Mouse (Mus musculus) MN1 (cell line): Measurements from ENCODE around the gene Tstd1.

ENCODE experiments used
- DNase-seq: peaks from one replicate; pipeline ENCODE4 v3.0.0-alpha.2; 2016; ENCODE audit warnings: low spot score

Tstd1 gene

DNA sequence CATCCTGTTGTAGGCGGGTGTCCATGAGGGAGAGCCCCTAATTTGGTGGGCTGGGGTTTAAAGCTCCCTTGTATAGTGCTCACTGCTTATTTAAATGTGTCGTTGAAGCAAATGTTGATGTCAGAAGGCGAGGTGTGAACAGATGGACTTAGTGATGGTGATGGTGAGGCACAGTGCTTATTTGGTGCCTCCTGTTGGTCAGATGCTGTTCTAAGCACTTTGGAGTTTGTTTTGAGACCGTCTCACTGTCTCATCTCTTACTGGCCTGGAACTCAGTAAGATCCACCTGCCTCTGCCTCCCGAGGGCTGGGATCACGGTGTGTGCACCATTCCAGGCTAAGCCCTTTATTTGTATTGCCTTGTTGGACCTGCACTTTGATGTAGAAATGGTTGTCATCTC is 36.3 kb downstream of the Tstd1 start:
- no peak for DNase-seq

DNA sequence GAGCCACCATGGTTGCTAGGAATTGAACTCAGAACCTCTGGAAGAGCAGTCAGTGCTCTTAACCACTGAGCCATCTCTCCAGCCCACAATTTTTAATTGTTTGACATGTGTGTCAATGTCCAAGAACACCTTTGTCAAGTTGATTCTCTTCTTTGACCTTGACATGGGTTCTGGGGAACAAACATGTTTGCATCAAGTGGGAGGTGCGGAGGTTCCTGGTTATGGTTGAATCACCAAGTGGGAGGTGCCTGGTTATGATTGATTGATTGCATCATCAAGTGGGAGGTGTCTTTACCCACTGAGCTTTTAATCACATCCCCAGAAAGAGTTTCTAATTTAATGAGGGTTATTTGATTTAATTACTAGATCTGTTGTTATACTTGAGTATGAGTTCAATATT is 38.9 kb downstream of the Tstd1 start:
- DNase-seq, result no peak

DNA sequence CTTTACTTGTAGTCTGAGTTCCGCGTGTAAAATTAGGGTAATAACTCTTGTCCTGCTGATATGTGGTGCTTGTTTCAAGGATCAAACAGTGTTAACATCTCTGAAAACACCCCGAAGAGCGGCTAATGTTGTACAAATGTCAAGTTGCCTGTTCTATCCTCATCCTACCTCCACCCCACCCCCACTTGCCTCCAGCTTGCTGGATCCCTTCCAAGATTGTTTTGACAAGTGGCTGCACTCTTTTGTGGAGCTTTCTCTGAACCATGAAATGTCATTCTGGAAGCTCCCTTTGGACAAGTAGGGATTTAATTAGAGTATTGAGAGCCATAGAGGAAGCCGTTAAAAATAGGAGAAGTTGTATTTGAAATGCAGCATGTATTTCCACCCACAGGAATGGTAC is 41.1 kb downstream of the Tstd1 start:
- DNase-seq, result no peak

DNA sequence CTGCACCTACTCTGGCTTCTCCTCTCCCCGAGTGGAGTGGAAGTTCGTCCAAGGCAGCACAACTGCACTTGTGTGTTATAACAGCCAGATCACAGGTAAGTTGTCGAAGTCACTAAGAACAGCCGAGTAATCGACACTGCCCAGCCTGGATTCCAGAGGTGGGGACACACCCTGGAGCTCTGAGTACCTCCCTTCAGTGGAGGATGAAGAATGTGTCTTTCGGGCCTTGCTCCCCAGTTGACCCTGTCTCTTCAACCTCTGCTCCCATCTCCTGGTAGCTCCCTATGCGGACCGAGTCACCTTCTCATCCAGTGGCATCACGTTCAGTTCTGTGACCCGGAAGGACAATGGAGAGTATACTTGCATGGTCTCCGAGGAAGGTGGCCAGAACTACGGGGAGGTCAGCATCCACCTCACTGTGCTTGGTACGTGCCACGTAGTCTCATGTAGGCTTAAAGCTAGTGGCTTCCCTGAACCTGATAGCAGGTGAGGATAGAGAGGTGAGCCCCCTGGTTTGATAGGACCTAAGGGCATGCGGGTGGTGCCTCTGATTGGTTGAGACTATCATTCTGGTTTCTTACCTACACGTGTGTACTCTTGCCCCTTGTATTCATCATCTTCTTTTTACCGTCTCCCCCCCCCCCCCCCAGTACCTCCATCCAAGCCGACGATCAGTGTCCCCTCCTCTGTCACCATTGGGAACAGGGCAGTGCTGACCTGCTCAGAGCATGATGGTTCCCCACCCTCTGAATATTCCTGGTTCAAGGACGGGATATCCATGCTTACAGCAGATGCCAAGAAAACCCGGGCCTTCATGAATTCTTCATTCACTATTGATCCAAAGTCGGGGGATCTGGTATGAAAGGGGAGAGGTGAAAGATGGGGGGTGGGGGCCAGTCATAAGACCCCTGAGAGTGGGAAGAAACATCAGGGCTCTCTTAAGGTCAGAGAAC is 42.2 kb downstream of the Tstd1 start:
- DNase-seq, result no peak

DNA sequence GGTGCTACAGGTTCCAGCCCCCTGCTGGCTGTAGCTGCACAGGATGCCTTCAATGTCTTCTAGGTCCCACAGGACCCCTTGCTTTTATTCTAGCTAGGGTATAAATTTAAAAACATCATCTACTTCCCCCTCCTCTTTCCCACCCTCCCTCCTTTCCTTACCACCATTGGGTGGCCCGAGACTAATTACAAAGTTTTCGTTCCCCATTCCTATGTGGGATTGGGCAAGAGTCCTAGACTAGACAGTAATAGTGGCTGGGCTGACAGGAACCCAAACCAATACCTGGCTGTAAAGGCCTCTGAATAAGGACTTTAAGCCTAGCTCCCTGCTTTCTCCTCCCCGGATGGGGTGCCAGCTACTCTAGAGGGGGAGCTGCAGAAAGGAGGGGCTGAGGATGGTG is 44.5 kb downstream of the Tstd1 start:
- no peak for DNase-seq

DNA sequence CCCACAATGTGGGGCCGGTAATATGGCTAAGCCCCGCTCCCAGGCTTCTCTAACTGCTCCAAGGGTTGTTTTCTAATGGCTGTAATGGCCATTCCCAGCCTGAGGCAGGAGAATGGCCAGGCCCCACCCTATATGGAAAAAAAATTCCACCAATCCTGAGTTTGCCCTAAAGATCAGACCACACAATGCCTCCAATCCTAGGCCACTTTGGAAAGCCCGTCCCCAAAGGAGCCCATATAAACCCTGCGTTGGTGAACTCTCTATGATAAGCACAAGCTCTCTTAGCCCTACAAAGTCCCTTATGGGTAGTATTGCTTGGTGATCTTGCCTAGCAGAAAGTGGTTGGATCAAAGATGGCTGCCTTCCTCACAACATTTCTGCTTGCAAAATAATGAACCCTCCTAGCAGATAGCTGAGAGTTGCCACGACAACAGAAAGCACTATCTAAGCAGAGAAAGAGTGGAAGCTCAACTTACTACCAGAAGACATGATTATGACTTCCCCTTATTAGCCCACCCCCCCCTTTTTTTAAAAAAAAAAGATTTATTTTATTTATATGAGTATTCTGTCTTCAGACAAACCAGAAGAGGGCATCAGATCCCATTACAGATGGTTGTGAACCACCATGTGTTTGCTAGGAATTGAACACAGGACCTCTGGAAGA is 47.2 kb downstream of the Tstd1 start:
- no peak for DNase-seq

DNA sequence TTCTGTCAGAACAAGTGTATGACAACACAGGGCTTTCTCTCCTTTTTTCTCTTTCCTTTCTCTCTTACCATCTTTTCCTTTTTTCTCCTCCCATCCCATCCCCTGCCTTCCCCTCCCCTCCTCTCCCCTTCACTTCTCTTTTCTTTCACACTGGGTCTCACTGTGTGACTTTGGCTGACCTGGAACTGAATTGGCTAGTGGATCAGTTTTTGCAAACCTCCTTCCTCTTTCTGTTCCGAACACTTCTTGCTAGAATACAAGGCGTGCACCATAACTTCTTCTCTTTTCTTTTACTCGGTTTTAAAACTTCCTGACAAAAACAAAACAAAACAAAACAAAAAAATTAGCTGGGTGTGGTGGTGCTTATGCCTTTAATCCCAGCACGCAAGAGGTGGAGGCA is 47.9 kb downstream of the Tstd1 start:
- no peak for DNase-seq

DNA sequence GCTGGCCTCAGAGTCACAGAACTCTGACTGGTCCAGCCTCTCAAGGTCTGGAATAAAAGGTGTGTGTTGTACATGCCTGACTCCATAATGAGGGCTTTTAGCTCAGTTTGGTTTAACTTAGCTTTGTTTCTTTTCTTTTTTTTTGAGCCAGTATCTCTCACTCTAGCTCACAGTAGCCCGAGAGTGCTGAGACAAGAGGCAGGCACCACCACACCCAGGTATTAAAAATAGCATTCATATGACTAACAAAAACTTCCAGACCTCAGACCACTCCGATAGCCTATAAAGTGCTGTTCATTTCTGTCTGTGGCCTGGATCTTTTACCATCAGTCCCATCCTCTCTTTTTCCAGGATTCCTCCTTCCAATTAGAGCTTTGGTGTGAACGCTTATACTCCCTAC is 51.0 kb downstream of the Tstd1 start:
- no peak for DNase-seq
